Mouse (Mus musculus): ENCODE measurements around the gene Il1r1. TPM values are rescaled to one million over a fixed set of nuclear protein-coding genes. Genes with fewer than 3 reads are reported as not detected.
A peak's percentile ranks its signal among the peaks of the same experiment; 100 is the strongest.

Gene Il1r1
- polyA plus RNA-seq, 1 experiment from 2014 or later, result 11.7 TPM

GRCm38 (mm10) chr1:40223591-40223990, 1.3 kb upstream of the Il1r1 start:
- no peak overlapping the region for H3K4me3 ChIP-seq (ENCODE audit: low read length)
- H3K27ac ChIP-seq (ENCODE audit: low read length), result no peak overlapping the region
- no peaks in the 10 kb centered on the region for H3K27me3 ChIP-seq (ENCODE audit: control insufficient read depth, insufficient read depth, low read depth, low read length)
- no peaks in the 10 kb centered on the region for H3K9me3 ChIP-seq (ENCODE audit: control insufficient read depth, low read length)
- H3K4me2 ChIP-seq (ENCODE audit: low read depth, low read length), result no peak overlapping the region
- no peaks in the 10 kb centered on the region for H3K36me3 ChIP-seq (ENCODE audit: control insufficient read depth, insufficient read depth, low read length)
- no peak overlapping the region for H3K9ac ChIP-seq (ENCODE audit: low read length)
- no peak for ATAC-seq (ENCODE audit: low read depth)
- WGBS, result 94% methylated on average over 2 of the region's 2 CpGs
- H3K4me1 ChIP-seq (replicated peaks; ENCODE audit: control insufficient read depth, insufficient read depth, low read length), result peaks cover 22% of the 10 kb centered on the region

- no peak overlapping the region for H3K9ac ChIP-seq (ENCODE audit: low read length)
- H3K4me2 ChIP-seq (ENCODE audit: low read depth, low read length), result peak overlapping the region; percentile 49
- H3K4me3 ChIP-seq (ENCODE audit: low read length), result peak overlapping the region; percentile 39
- H3K27ac ChIP-seq (ENCODE audit: low read length), result no peak overlapping the region; the same call in 1 of the 2 replicates
- 38% methylated on average over 2 of the region's 2 CpGs for WGBS
- peaks cover 29% of the 10 kb centered on the region for H3K4me1 ChIP-seq (replicated peaks; ENCODE audit: control insufficient read depth, insufficient read depth, low read length)
- no peak for ATAC-seq (ENCODE audit: low read depth)
- no peaks in the 10 kb centered on the region for H3K9me3 ChIP-seq (ENCODE audit: control insufficient read depth, low read length)
- H3K36me3 ChIP-seq (ENCODE audit: control insufficient read depth, insufficient read depth, low read length), result no peaks in the 10 kb centered on the region
- H3K27me3 ChIP-seq (ENCODE audit: control insufficient read depth, insufficient read depth, low read depth, low read length), result no peaks in the 10 kb centered on the region
Measured at GRCm38 (mm10) chr1:40225580-40225979, 700 bp downstream of the Il1r1 start.

- H3K4me3 ChIP-seq (ENCODE audit: low read length), result no peak overlapping the region
- H3K4me1 ChIP-seq (replicated peaks; ENCODE audit: control insufficient read depth, insufficient read depth, low read length), result peaks cover 29% of the 10 kb centered on the region
- H3K36me3 ChIP-seq (ENCODE audit: control insufficient read depth, insufficient read depth, low read length), result no peaks in the 10 kb centered on the region
- no peak overlapping the region for H3K9ac ChIP-seq (ENCODE audit: low read length)
- 84% methylated on average over 3 of the region's 3 CpGs for WGBS
- no peak overlapping the region for H3K27ac ChIP-seq (ENCODE audit: low read length)
- no peak for ATAC-seq (ENCODE audit: low read depth)
- no peaks in the 10 kb centered on the region for H3K27me3 ChIP-seq (ENCODE audit: control insufficient read depth, insufficient read depth, low read depth, low read length)
- no peak overlapping the region for H3K4me2 ChIP-seq (ENCODE audit: low read depth, low read length)
- H3K9me3 ChIP-seq (ENCODE audit: control insufficient read depth, low read length), result no peaks in the 10 kb centered on the region
Measured at GRCm38 (mm10) chr1:40229033-40229432, 4.2 kb downstream of the Il1r1 start.

- no peak overlapping the region for H3K27ac ChIP-seq (ENCODE audit: low read length)
- ATAC-seq (ENCODE audit: low read depth), result no peak
- H3K4me2 ChIP-seq (ENCODE audit: low read depth, low read length), result no peak overlapping the region
- no peak overlapping the region for H3K4me3 ChIP-seq (ENCODE audit: low read length)
- H3K9ac ChIP-seq (ENCODE audit: low read length), result no peak overlapping the region
- no peaks in the 10 kb centered on the region for H3K36me3 ChIP-seq (ENCODE audit: control insufficient read depth, insufficient read depth, low read length)
- WGBS, result 67% methylated on average over 3 of the region's 3 CpGs
- H3K27me3 ChIP-seq (ENCODE audit: control insufficient read depth, insufficient read depth, low read depth, low read length), result no peaks in the 10 kb centered on the region
- no peaks in the 10 kb centered on the region for H3K9me3 ChIP-seq (ENCODE audit: control insufficient read depth, low read length)
- peaks cover 28% of the 10 kb centered on the region for H3K4me1 ChIP-seq (replicated peaks; ENCODE audit: control insufficient read depth, insufficient read depth, low read length)
Measured at GRCm38 (mm10) chr1:40229771-40230280, 4.9 kb downstream of the Il1r1 start.

GRCm38 (mm10) chr1:40230336-40230735, 5.5 kb downstream of the Il1r1 start:
- 47% methylated on average over 7 of the region's 7 CpGs for WGBS
- no peaks in the 10 kb centered on the region for H3K27me3 ChIP-seq (ENCODE audit: control insufficient read depth, insufficient read depth, low read depth, low read length)
- no peak overlapping the region for H3K4me3 ChIP-seq (ENCODE audit: low read length)
- peaks cover 27% of the 10 kb centered on the region for H3K4me1 ChIP-seq (replicated peaks; ENCODE audit: control insufficient read depth, insufficient read depth, low read length)
- H3K9me3 ChIP-seq (ENCODE audit: control insufficient read depth, low read length), result no peaks in the 10 kb centered on the region
- no peak overlapping the region for H3K27ac ChIP-seq (ENCODE audit: low read length)
- no peaks in the 10 kb centered on the region for H3K36me3 ChIP-seq (ENCODE audit: control insufficient read depth, insufficient read depth, low read length)
- H3K4me2 ChIP-seq (ENCODE audit: low read depth, low read length), result no peak overlapping the region
- ATAC-seq (ENCODE audit: low read depth), result peak; percentile 51
- H3K9ac ChIP-seq (ENCODE audit: low read length), result no peak overlapping the region

GRCm38 (mm10) chr1:40231116-40231515, 6.2 kb downstream of the Il1r1 start:
- Histone ChIP-seq H3K9ac (ENCODE audit: low read length) (no peak overlapping the region), H3K27ac (ENCODE audit: low read length) (no peak overlapping the region), H3K27me3 (ENCODE audit: control insufficient read depth, insufficient read depth, low read depth, low read length) (no peaks in the 10 kb centered on the region), H3K9me3 (ENCODE audit: control insufficient read depth, low read length) (no peaks in the 10 kb centered on the region), H3K4me2 (ENCODE audit: low read depth, low read length) (no peak overlapping the region), H3K4me3 (ENCODE audit: low read length) (no peak overlapping the region), H3K4me1 (replicated peaks; ENCODE audit: control insufficient read depth, insufficient read depth, low read length) (peaks cover 24% of the 10 kb centered on the region), H3K36me3 (ENCODE audit: control insufficient read depth, insufficient read depth, low read length) (no peaks in the 10 kb centered on the region)
- no peak for ATAC-seq (ENCODE audit: low read depth)
- WGBS, result 87% methylated on average over 3 of the region's 3 CpGs

- Histone ChIP-seq H3K9me3 (ENCODE audit: control insufficient read depth, low read length) (no peaks in the 10 kb centered on the region), H3K27me3 (ENCODE audit: control insufficient read depth, insufficient read depth, low read depth, low read length) (no peaks in the 10 kb centered on the region), H3K4me1 (replicated peaks; ENCODE audit: control insufficient read depth, insufficient read depth, low read length) (peaks cover 34% of the 10 kb centered on the region), H3K4me3 (ENCODE audit: low read length) (no peak overlapping the region), H3K9ac (ENCODE audit: low read length) (no peak overlapping the region), H3K4me2 (ENCODE audit: low read depth, low read length) (no peak overlapping the region), H3K27ac (ENCODE audit: low read length) (no peak overlapping the region; the same call in 1 of the 2 replicates), H3K36me3 (ENCODE audit: control insufficient read depth, insufficient read depth, low read length) (no peaks in the 10 kb centered on the region)
- 14% methylated on average over 7 of the region's 7 CpGs for WGBS
- peak; percentile 70 for ATAC-seq (ENCODE audit: low read depth)
Measured at GRCm38 (mm10) chr1:40233217-40233616, 8.3 kb downstream of the Il1r1 start.

GRCm38 (mm10) chr1:40233621-40234020, 8.7 kb downstream of the Il1r1 start:
- no peak overlapping the region for H3K9ac ChIP-seq (ENCODE audit: low read length)
- H3K27ac ChIP-seq (ENCODE audit: low read length), result peak overlapping the region; percentile 19; the same call in 1 of the 2 replicates
- ATAC-seq (ENCODE audit: low read depth), result no peak
- 29% methylated on average over 3 of the region's 3 CpGs for WGBS
- H3K27me3 ChIP-seq (ENCODE audit: control insufficient read depth, insufficient read depth, low read depth, low read length), result no peaks in the 10 kb centered on the region
- H3K4me3 ChIP-seq (ENCODE audit: low read length), result no peak overlapping the region
- H3K9me3 ChIP-seq (ENCODE audit: control insufficient read depth, low read length), result no peaks in the 10 kb centered on the region
- peaks cover 34% of the 10 kb centered on the region for H3K4me1 ChIP-seq (replicated peaks; ENCODE audit: control insufficient read depth, insufficient read depth, low read length)
- H3K4me2 ChIP-seq (ENCODE audit: low read depth, low read length), result no peak overlapping the region
- H3K36me3 ChIP-seq (ENCODE audit: control insufficient read depth, insufficient read depth, low read length), result no peaks in the 10 kb centered on the region

- no peak overlapping the region for H3K4me3 ChIP-seq (ENCODE audit: low read length)
- H3K27ac ChIP-seq (ENCODE audit: low read length), result no peak overlapping the region
- H3K9ac ChIP-seq (ENCODE audit: low read length), result no peak overlapping the region
- WGBS, result 76% methylated on average over 5 of the region's 5 CpGs
- H3K9me3 ChIP-seq (ENCODE audit: control insufficient read depth, low read length), result no peaks in the 10 kb centered on the region
- no peaks in the 10 kb centered on the region for H3K27me3 ChIP-seq (ENCODE audit: control insufficient read depth, insufficient read depth, low read depth, low read length)
- H3K4me1 ChIP-seq (replicated peaks; ENCODE audit: control insufficient read depth, insufficient read depth, low read length), result peaks cover 26% of the 10 kb centered on the region
- no peak overlapping the region for H3K4me2 ChIP-seq (ENCODE audit: low read depth, low read length)
- no peaks in the 10 kb centered on the region for H3K36me3 ChIP-seq (ENCODE audit: control insufficient read depth, insufficient read depth, low read length)
- ATAC-seq (ENCODE audit: low read depth), result no peak
Measured at GRCm38 (mm10) chr1:40235597-40236249, 10.8 kb downstream of the Il1r1 start.
